Mouse (Mus musculus): Measurements from ENCODE around the gene Bcl2l1.

DNA sequence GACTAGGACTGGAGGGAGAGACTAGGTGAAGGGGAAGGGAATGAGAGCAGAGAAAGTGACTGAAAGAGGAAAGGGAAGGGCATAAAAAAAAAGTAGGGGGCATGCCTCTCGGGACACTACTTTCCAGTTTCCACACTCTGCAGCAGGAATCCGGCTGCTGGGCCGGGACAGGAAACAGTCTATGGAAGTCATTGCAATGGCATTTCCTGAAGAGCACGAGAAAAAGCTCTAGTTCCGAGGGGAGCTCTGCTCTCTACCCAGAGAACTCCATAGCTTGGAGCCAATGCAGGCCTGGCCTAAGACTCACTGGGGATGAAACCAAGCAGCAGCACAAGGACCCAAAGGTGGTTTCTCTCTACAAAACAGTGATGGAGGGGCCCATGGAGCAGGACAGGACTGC is 10.5 kb downstream of the Bcl2l1 start:
- TF ChIP-seq CTCF (IDR thresholded peaks at IDR 0.05; ENCODE audit: control insufficient read depth, insufficient read depth, low read length) (no peak), POLR2A (IDR thresholded peaks at IDR 0.05; ENCODE audit: borderline replicate concordance, control insufficient read depth, low read depth, low read length) (no peak)

All from bone marrow, adult 2 months (tissue).